23 mouse cellular contexts compared by ENCODE assay signal in genomic region chr12:81085244-81085643, GRCm38 (mm10). TPM values are rescaled to one million over a fixed set of nuclear protein-coding genes. Genes with fewer than 3 reads are reported as not detected.
A peak's percentile ranks its signal among the peaks of the same experiment; 100 is the strongest.
DNase-seq lines count a peak whose midpoint lies in the region; ATAC-seq lines count a peak whose summit lies in the region.
"Had no signal": no experiment of that assay in that cellular context is flagged by ENCODE, and none has a peak within 500 bp of the region (broad histone marks: within the 10 kb centered on the region; RNA-seq: fewer than 3 reads in every experiment).

No protein-coding gene starts in this region.

- no peaks in the 10 kb centered on the region for H3K36me3 ChIP-seq in forebrain, embryonic 13.5 days (ENCODE audit: poor library complexity, severe bottlenecking)
- H3K36me3 ChIP-seq in forebrain, embryonic 10.5 days (replicated peaks) = no peaks in the 10 kb centered on the region
- H3K36me3 ChIP-seq: embryonic facial prominence, embryonic 12.5 days; heart, embryonic 13.5 days; limb, embryonic 15.5 days; neural tube, embryonic 15.5 days had no signal

- H3K4me3 ChIP-seq in forebrain, embryonic 13.5 days = no peak overlapping the region
- no peak overlapping the region for H3K4me3 ChIP-seq in forebrain, embryonic 10.5 days
- H3K4me3 ChIP-seq: embryonic facial prominence, embryonic 12.5 days; erythroblast, embryonic 14.5 days; heart, embryonic 13.5 days; limb, embryonic 15.5 days; neural tube, embryonic 15.5 days had no signal

- no peaks in the 10 kb centered on the region for H3K27me3 ChIP-seq in forebrain, embryonic 13.5 days
- no peaks in the 10 kb centered on the region for H3K27me3 ChIP-seq in forebrain, embryonic 10.5 days (ENCODE audit: poor library complexity, severe bottlenecking)
- H3K27me3 ChIP-seq: embryonic facial prominence, embryonic 12.5 days; limb, embryonic 15.5 days; neural tube, embryonic 15.5 days had no signal

- ATAC-seq in forebrain, embryonic 13.5 days = peak; percentile 48; the same call in 1 of the 2 replicates
- ATAC-seq: CD4-positive, CD25-positive, alpha-beta regulatory T cell, adult 4 months; intestine, postnatal 0 days had no signal

- no peak overlapping the region for H3K27ac ChIP-seq in forebrain, embryonic 13.5 days
- no peak overlapping the region for H3K27ac ChIP-seq in forebrain, embryonic 10.5 days
- H3K27ac ChIP-seq: embryonic facial prominence, embryonic 12.5 days; heart, embryonic 13.5 days; limb, embryonic 15.5 days; liver, embryonic 14.5 days; neural tube, embryonic 15.5 days had no signal

- H3K9me3 ChIP-seq in forebrain, embryonic 13.5 days (replicated peaks) = no peaks in the 10 kb centered on the region
- H3K9me3 ChIP-seq in forebrain, embryonic 10.5 days = no peaks in the 10 kb centered on the region
- H3K9me3 ChIP-seq: embryonic facial prominence, embryonic 12.5 days; heart, embryonic 13.5 days; limb, embryonic 15.5 days; neural tube, embryonic 15.5 days had no signal

- H3K4me1 ChIP-seq in forebrain, embryonic 13.5 days = peaks cover 12% of the 10 kb centered on the region
- peaks cover 9% of the 10 kb centered on the region for H3K4me1 ChIP-seq in forebrain, embryonic 10.5 days
- H3K4me1 ChIP-seq: embryonic facial prominence, embryonic 12.5 days; heart, embryonic 13.5 days; limb, embryonic 15.5 days had no signal

- H3K9ac ChIP-seq in forebrain, embryonic 13.5 days = no peak overlapping the region
- H3K9ac ChIP-seq: embryonic facial prominence, embryonic 12.5 days; heart, embryonic 13.5 days; limb, embryonic 15.5 days; liver, embryonic 14.5 days; lung, embryonic 14.5 days; neural tube, embryonic 15.5 days had no signal

- 58% methylated on average over 1 of the region's 1 CpGs for WGBS in forebrain, embryonic 13.5 days
- WGBS in forebrain, embryonic 10.5 days = 93% methylated on average over 1 of the region's 1 CpGs

- no peak overlapping the region for H3K4me2 ChIP-seq in forebrain, embryonic 13.5 days
- H3K4me2 ChIP-seq: embryonic facial prominence, embryonic 12.5 days; heart, embryonic 13.5 days; limb, embryonic 15.5 days; lung, embryonic 14.5 days; neural tube, embryonic 15.5 days had no signal

- no peak for DNase-seq in forebrain, embryonic 10.5 days (ENCODE audit: extremely low spot score, low spot score)
- DNase-seq in layer of hippocampus, postnatal 10 days (ENCODE audit: low spot score in 2 of 2) = peak; percentile 16 to 34
- no peak for DNase-seq in layer of hippocampus, adult 9-11 months
- peak; percentile 36 for DNase-seq in right cerebral cortex, postnatal 4 days
- DNase-seq in right cerebral cortex, postnatal 25 days = no peak
- no peak for DNase-seq in embryo, embryonic 9.5 days (ENCODE audit: extremely low spot score)
- DNase-seq: adrenal gland, postnatal 25 days; cerebellum, adult 11 months; cerebellum, adult 9-11 months; kidney, postnatal 36 days; lung, embryonic 14.5 days; right cerebral cortex, adult 18-20 months; spleen, adult 18-20 months; thymus, postnatal 14 days had no signal

RNA-seq across cellular contexts. Expression of gene Smoc1, which starts 58.6 kb away (rescaled TPM):
- 6.4 and 7.3 TPM in 2 replicates for polyA plus RNA-seq in forebrain, embryonic 13.5 days (2015; fragmentation: Nextera tagmentation; extraction: Ambion mirVana)
- 14.9 and 15.9 TPM in 2 replicates for polyA plus RNA-seq in forebrain, embryonic 10.5 days (2016; fragmentation: Nextera tagmentation; extraction: Ambion mirVana)
- 10 to 100 TPM; 12.1 to 13.9 TPM for total RNA-seq in layer of hippocampus, postnatal 10 days (2021)

Comparison
In these comparisons a context has a peak if more than half of its experiments do, and no peak if none do; other contexts are left out.
1. DNase-seq: peak in layer of hippocampus, postnatal 10 days (2 of 2) and right cerebral cortex, postnatal 4 days (single experiment); none in forebrain, embryonic 10.5 days (single experiment), layer of hippocampus, adult 9-11 months (single experiment), right cerebral cortex, postnatal 25 days (single experiment) and embryo, embryonic 9.5 days (single experiment).